Mouse (Mus musculus) embryo, embryonic 11.5 days (tissue): ENCODE measurements around the gene Gm15319.
"Not testable (repeated sequence)": the region's sequence is repeated elsewhere in the genome, so short reads cannot be mapped to it uniquely, and the experiment has no call there.

Experiments used
- DNase-seq: peaks from one replicate; pipeline ENCODE4 v3.0.0-alpha.2; 2012; ENCODE audit warnings: low read depth, low spot score

Gm15319 gene

DNA sequence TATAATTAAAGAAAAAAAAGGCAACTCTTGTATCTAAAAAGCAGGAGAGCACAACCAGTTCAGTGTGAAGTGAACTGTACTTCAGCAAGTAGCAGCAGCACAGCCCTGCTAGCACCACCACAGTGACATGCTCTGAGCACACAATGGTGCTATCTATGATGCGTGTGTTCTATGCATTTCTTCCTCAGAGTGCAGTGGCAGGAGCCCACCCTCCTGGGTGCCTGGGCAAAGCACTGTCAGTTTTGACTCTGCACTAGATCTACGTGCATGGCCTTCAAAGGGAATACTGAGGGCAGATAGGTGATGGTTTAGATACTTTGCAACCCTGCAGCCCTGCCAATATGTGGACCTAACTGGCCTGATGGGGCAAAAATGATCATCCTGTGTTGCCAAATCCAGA, at the start of gene Gm15319:
Gene Gm15319 (minus strand): TSS at position 101 of the 400 bp plus-strand sequence.
- DNase-seq = not testable (repeated sequence)

DNA sequence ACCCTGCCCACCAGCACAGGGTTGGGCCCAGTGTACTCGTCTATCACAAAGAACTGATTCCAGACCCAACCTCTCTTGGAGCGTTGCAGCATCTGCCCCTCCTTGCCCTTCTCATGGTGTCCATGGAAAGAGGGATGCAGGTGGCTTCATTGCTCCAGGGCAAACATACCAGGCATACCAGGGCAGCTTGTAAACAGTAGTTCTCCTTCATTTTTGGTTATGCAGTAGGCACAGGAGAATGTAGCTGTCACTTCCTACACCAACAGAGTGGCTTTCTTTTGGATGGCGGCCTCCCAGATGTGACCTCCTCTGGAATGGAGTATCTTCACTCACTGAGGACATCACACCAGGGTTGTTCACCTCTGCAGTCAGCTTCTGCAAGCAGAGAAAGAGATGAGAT, 47.3 kb upstream of the Gm15319 start:
- DNase-seq = not testable (repeated sequence)

DNA sequence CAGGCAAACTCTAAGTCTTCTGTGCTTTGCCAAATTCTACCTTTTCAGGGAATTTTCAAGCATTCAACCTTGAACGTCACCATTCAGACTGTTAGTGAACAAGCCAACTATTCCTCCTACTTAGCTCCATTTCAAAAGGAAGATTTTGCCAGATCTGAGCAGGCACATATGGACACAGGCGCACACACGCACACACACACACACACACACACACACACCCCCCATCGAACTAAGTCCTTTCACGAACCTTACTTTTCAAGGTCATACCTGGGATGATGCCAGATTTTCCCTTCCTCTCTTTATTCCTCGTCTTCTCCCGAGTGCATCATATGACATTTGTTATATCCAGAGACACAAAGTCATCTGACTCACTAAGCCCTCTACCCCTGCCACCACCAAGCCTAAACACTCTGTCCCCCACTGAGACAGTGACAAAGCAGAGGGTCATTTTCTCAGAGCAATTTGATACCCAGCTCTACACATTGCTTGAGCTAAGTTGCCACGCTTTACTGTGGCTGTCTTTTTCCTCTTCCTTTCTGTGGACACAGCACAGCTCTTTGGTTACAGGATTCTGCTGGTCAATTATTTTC, 45.5 kb upstream of the Gm15319 start:
- DNase-seq = not testable (repeated sequence)

DNA sequence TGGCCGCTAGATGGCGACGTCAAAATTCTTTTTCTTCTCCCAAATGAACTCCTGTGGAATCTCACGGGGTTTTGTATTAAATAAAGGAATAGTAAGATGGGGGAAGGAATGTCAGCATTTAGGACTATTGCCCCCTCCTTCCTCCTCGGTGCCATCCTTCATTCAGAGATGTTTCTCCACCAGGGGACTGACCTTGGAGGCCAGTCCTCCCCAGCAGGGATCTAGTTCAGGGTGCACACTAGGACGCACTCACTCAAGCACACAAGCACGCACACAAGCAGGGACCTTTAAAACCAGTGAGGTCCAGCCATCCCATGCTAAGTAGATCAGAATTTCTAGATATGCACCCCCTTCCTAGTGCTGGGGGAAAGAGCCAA, 26.3 kb upstream of the Gm15319 start:
- not testable (repeated sequence) for DNase-seq

DNA sequence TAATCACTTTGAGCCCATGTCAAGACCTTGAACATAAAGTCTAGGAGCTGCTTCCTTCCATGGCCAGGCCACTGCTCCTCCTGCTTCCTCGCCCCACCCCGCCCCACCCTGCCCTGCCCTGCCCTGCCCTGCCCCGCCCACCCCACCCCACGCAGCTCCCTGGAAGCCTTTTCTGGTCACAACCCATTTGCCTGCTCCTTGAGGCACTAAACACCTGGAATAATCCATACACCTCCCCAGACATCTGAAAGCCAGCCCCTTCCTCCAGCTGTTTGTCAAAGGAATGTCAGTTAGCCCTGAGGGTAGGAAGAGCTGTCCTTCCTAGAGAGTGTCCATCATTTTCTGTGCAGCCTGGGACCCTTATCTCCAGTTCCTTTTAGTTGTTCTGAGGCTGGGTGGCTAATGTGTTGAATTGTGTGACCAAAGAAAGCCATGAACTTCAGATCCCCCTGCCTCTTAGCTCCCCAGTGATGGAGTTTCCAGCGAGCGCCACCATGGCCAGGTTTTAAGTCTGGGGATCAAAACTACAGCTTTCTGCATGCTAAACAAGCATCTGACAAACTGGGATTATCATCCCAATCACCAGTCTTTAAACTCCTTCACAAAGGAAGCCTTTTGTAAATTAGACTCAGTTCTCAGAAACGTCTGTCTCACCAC, 25.8 kb upstream of the Gm15319 start:
- DNase-seq = not testable (repeated sequence)

DNA sequence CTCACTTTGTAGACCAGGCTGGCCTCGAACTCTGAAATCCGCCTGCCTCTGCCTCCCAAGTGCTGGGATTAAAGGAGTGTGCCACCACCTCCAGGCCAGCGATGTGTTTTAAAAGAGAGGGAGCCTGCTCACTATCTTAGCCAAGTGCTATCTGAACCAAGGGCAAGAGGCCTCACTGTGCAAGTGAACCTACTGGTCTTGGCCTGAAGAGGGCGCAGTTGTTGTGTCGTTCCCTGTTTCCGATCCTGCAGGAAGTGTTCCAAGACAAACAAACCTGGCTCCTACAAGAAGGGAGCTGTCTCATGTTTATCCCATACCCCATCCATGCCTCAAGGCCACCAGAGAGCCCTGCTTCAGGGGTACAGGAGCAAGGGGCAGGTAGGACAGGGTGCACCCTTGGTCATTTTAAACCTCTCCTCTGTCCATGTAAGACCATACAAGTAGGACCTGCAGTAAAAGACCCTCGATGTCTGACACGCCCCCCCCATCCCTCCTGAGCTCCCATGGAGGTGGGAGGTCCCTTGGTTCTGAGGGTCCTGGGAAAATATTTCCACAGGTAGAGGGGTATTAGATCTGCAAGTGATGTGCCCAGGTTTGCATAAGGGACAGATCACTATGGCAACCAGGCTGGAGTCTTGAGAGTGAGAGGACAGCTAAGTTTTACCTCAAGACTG, 24.2 kb upstream of the Gm15319 start:
- DNase-seq = not testable (repeated sequence)

DNA sequence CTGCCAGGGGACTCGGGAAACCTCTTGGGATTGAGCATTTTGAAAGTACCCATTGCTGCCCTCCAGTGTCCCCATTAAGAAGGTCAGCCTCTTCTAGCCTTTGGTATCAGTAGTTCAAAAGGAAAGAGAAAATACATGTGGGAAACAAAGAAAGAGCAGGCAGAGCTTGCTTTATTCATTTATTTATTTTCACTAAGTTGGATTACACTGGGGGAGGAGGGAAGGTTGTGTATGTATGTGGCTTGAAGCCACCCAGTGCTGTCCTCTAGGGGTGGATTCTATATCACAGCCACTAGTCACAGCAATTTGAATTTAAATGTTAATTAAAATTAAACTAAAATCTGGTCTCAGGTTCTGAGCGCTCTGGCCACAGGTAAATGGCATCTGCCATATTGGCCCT, 22.0 kb upstream of the Gm15319 start:
- not testable (repeated sequence) for DNase-seq

DNA sequence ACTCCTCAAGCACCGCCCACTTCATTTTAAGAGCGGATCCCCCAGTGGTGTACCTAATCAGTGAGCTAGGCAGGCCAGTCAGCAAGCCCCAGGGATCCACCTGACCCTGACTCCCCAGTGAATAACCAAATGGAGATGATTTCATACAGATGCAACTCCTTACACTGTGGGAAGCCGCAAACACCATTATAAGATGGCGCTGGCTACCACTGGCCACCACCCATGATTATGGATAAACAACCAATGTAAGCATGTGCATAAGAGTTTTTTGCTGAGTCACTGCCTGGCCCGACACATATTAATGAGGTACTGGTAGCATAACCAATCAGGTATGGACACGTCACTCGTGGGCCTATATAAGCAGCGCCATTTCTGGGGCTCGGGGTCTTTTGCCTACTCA, 21.1 kb upstream of the Gm15319 start:
- DNase-seq = not testable (repeated sequence)

DNA sequence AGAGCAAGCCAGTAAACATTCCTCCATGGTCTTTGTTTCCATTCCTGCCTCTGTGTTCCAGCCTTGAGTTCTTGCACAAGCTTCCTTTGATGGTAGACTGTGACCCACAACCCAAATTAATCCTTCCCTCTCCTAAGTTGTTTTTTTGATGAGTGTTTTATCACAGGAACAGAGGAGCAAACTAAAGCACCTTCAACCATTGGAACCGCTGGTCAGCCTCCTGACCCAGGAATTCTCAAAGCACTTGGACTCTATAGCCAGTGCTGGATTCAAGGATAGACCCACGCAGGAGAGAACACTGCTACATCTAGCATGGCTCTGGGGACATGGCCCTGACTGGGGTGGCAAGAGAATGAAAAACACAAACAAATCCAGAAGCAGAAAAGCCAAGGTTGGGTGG, 19.1 kb upstream of the Gm15319 start:
- not testable (repeated sequence) for DNase-seq

DNA sequence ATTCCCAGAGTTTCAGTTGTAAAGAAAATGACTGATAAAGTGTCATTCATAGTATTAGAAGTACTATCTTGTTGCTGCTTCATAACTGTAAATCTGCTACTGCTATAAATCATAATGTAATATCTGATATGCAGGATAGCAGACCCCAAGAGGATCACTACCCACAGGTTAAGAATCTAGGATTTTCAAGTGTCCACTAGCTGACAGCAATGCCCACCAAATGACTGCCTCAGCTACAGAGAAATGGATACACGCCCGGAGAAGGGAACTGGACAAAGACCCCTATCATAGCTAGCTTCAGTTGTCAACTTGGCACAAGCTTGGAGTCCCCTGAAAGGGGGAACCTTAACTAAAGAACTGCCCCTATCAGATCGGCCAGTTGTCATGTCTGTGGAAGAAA, 18.6 kb upstream of the Gm15319 start:
- not testable (repeated sequence) for DNase-seq

DNA sequence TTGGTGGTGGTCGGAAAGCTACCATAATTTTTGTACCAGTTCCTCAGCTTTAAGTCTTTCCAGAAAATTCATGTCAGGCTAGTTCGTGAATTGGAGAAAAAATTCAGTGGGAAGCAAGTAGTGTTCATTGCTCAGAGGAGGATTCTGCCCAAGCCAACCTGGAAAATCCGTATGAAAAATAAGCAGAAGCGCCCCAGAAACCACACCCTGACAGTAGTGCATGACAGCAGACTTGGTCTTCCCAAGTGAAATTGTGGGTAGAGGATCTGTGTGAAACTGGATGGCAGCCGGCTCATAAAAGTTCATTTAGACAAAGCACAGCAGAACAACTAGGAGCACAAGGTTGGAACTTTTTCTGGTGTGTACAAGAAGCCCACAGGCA, 18.2 kb upstream of the Gm15319 start:
- DNase-seq = not testable (repeated sequence)

DNA sequence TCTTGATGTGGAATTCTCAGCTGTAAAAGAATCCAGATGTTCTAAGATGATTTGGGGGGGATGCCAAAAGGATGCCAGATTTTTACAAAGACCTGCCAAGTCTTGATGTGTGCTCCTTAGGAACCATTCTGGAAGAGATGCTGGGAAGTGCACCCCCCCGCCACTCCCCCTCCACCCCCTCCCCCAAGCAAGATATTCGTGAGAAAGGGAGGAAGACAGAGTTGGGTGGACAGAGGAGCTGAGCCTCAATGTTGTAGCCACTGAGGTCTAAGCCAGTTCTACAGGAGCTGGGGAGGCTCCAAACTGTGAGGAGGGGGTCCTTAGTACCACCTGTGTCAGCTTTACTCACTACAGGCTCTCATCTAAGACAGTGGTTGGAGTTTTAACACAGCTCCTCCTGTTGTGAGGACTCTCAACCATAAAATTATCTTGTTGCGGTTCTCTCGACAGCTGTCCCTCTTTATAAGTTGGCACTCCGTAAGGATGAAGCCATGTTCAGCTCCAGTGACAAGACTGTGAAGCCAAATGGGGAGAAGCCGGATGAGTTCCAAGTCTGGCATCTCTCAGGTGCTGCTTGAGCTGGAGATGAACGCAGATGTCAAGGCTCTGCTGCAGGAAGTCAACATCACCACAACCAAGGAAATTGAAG, 17.7 kb upstream of the Gm15319 start:
- DNase-seq = not testable (repeated sequence)

DNA sequence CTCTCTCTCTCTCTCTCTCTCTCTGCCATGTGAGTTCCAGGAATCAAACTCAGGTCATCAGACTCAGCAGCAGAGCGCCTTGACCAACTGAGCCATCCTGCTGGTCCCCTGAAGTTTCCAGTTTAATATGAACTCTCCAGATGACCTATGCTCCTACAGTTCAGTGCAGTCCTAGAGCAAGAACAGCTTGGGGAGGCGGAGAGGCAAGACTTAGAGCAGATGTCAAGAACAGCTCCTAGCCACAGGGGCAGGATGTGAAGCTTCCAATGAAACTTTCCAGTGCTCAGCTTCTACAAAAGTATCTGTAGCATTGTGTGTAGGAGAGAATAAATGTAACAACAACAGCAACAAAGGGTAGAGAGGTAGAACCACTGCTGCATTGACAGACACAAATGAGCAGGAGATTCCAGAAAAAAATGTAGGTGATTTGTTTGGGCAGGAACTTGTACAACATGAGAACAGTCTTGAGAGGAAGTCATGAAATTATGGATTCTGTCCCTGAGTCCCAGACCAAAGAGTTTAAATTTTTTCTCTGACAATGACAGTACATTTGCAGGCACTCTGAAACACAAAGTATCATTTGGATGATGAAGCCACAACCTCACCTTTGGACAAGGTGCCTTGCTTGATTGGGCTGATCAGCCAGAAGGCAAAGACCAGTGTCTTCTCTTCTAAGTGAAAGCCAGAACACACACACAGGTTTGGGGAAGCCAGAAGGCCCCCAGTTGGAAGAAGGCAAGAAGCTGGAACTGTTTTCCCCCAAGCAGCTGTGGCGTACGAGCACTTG, 16.8 kb upstream of the Gm15319 start:
- not testable (repeated sequence) for DNase-seq

DNA sequence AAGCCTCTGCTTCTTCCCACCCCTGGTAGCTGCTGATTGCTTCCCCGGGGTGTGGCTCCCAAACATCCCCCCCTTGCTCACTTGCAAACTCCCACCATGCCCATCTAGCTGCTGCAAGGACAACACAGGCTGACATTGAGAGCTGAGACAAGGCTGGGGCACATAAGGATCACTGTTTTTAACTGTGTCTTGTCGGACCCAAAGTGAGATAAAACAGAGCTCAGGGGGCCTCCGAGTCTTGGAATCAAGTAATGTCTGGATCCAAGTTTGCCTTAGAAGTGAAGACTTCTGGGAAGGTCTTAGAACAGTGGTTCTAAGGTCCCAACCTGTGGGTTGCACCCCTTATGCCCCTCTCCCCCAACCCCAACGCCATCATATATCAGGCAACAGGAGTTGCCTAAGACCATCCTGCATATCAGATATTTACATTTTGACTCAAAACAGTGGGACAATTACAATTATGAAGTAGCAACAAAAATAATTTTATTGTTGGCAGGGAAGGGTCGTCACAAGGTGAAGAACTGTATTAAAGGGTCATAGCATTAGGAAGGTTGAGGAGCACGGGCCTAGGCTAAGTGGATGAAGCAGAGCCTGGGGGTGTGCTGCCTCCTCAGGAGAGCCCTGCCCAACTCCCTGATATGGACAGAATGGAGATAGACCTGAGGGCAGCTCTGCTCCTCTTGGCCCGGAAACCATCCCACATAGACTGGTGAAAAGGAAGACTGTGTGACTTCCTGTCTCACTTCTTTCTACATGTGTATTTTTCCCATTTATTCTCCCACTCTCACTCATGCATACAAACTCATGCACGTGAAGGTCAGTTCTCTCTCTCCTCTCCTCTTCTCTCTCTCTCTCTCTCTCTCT, 16.0 kb upstream of the Gm15319 start:
- not testable (repeated sequence) for DNase-seq

DNA sequence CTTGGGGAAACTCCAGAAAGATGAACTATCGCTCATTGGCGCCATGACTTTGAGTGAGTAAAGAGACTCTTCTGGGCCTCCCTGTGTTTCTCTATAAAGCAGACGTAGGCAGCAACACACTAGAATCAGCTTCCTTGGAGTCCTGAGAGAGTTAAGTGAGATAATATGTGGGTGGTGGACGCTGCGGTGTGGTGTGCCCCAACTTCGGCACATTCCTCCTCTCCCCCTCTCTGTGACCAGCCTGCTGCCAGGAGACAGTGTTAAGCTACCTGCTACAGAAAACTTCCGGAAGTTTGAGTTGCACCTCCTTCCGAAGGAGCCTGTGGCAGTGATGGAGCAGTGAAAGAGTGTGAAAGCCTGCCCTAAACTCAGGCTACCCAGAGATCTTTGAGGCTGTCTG, 15.3 kb upstream of the Gm15319 start:
- DNase-seq = not testable (repeated sequence)

DNA sequence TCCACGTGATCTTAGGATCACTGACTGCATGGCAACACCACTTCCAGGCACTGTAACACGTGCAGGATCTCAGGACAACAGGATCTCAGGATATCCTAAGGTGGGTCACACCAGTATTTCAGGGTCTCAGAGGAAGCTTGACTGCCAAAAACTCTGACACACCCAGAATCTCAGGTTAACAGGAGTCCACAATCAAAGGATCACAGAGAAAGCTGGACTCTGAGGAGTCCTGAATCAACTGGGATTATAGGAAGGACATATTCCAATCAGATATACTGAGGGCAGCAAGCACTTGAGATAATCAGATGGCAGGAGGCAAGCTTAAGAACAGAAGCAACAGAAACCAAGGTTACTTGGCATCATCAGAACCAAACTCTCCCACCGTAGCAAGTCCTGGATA, 12.7 kb upstream of the Gm15319 start:
- DNase-seq = not testable (repeated sequence)

DNA sequence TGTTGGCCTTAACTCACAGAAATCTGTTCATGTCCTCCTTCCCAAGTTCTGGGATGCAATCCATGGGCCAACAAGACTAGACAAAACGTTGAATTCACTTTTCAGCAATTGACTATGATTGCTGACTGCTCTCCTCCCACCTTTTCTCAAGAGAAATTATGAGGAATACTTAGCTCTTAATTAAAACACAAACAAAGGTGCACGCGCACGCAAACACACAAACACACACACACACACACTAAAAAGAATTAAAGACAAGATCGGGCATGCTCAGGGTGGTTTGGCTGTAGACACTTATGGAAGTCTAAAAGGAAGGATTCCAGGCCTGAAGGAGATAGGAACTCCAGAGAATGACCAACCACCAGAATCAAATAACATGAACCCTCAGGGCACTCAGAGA, 6.6 kb downstream of the Gm15319 start:
- not testable (repeated sequence) for DNase-seq

DNA sequence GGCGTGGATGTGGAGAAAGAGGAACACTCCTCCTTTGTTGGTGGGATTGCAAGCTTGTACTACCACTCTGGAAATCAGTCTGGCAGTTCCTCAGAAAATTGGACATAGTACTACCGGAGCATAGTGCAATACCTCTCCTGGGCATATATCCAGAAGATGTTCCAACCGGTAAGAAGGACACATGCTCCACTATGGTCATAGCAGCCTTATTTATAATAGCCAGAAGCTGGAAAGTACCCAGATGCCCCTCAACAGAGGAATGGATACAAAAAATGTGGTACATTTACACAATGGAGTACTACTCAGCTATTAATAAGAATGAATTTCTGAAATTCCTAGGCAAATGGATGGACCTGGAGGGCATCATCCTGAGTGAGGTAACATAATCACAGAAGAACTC, 9.4 kb downstream of the Gm15319 start:
- not testable (repeated sequence) for DNase-seq

DNA sequence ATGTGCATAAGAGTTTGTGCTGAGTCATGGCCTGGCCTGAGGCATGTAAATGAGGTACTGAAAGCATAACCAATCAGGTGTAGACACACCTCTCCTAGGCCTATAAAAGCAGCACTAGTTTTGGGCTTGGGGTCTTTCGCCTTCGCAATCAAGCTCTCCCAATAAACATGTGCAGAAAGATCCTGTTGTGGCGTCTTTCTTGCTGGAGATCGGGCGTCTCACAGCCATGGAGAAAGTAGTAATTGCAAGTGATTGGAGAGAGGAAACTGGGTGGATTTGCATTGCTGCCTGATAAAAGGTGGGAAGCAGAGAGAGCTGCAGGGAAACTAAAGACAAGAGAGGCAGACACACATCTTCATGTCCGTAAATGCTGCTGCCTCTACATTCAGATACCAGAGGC, 60.3 kb downstream of the Gm15319 start:
- DNase-seq = not testable (repeated sequence)

DNA sequence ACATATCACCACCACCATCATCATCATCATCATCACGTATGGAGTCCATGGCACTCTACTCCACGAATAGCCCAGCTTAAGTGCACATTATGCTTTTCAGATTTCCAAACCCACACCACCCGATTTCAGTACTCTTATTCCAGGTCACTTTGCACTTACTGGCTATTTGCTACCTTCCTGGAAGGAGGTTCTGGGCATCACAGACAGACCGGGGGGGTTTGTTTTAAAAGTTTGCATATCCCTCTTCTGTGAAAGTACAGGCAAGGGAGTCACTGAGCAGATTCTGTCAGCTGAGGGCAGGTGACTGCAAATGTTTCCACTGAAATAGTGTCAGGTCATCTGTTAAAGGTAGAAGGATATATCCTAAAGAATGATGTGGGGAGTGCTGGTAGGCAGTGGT, 63.0 kb downstream of the Gm15319 start:
- DNase-seq = not testable (repeated sequence)
